Mouse (Mus musculus) spleen, adult 18-20 months (tissue): Measurements from ENCODE around the gene Cfap52.

Source experiments
- DNase-seq, 2 experiments: peaks; one replicate each; pipeline ENCODE4 v3.0.0; 2022; ENCODE audit warnings: mixed read lengths in 2 of 2

Cfap52 gene

DNA sequence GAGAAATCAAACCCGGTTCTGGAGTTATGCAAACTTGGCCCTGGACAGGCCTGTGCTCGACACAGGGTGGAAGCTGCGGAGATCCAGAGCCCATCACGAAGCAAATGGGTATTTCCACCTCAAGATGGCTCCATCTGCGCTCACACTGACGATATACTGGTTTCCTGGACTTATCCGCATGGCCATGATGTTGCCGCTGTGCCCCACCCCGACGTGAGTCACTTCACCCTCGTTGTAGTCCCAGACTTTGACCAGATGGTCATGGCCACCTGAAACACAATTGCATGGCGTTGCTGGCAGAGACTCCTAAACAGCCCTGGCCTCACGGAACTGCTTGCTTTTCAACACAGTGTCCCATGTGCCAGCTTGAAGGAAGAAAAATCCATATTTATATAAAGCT, 40.5 kb downstream of the Cfap52 start:
- DNase-seq: no peak

DNA sequence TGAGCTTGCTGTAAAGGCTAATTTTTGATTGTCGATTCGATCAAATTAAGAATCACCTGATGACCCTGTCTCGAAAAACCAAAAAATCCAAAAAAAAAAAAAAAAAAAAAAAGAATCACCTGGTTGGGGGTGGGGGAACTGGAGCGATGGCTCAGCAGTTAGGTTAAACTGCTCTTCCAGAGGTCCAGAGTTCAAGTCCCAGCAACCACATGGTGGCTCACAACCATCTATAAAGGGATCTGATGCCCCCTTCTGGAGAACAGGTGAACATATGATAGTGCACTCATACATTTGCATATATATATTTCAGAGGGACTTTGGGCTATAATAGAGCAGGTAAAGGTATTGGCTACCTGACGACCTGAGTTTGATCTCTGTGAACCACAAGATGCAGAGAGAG, 41.7 kb downstream of the Cfap52 start:
- DNase-seq: no peak

DNA sequence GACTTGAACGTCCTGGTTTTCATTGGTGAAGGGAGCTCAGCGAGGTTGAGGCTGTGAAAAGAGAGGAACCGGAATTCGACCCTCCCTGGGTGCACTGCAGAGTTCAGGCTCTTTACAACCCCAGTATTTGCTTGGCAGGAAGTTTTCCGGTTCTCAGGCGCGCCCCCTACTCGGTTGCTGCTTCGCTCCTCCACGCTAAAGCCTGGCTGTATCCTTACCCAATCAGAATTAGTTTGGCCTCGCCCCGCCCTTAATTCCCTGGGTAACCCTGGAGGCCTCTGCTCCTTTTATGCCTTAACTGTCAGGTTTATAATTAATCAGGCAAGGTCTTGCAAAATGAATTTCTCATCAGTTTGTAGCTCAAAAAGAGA, 42.7 kb downstream of the Cfap52 start:
- DNase-seq: peak; percentile 8 to 45

DNA sequence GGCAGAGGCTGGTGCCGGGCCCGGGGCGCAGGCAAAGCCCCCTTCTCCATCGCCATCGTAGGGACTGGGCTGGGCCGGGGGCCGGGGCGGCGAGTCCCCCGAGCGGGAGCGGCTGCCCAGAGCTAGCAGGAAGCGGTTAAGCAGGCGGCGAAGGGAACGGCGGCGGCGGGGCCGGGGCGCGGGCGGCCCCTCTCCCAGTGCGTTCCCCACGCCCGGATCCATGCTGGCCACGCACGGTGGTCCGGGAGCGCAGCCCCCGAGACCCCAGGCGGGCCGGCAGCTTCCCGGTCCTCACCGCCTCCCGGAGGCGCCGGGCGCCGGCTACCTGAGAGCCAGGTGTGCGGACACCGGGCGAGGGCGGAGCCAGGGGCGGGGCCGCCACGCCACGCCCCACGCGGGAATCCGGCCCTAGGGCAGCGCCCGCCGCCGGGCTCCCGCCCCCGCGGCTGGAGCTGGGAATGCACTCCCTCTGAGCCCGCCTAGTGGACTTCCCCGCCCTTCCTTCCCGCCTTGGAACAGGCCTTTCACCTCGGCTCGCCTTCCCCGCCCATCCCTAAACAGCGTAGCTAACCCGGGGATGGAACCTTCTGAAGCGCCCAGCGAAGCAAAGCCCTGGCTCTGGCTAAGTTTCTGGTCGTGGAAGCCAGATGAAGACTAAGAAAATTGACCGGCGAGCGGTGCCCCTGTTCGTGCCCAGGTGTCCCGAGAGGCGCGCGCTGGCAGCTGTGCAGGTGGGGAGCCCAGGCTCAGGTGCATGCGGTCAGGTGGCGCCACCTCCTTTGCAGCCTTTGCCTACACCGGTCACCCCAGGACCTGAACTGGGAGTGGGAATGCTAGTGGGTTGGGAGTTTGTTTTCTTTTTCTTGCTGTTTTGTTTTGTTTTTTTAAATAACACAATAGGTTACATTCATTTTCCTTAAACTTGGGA, 43.4 kb downstream of the Cfap52 start, which contains the start of gene Usp43:
Gene Usp43, minus strand, starts transcription at position 327 of the 928 bp plus-strand sequence.
- DNase-seq: no peak

DNA sequence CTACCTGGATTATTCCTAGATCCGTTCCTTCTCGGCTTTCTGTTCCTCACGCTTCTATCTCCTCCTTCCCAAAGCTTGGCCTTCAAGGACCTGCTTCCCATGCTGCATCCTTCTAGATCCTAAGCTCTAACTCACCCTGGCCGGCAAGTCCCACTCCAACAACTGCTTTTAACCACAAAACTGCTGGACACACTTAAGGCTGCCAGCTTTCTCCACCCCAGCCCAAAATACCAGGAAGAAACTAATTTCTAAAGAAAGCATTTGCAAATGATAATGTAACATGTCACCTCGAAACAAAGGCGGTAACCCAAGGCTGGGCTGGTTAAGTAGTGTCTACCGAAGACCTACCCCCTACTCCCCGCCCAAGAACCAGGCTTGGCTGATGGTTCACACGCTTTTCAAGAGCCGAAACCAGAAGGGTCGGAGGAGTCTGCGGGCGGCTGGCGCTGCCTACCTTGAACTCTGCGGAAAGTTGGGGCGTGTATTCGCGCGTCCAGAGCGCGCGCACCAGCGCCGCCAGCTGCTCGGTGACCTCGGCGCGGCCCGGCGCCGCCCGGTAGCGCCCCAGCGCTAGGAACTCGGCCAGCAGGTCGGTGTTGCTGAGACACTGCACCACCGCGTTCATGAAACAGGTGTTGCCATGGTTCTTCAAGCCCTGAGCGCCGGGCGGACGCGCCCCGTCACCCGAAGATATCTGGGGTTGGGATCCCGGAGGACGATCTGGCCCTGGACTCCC, 44.2 kb downstream of the Cfap52 start:
- peak in 1 of 2 experiments; percentile 9 for DNase-seq

DNA sequence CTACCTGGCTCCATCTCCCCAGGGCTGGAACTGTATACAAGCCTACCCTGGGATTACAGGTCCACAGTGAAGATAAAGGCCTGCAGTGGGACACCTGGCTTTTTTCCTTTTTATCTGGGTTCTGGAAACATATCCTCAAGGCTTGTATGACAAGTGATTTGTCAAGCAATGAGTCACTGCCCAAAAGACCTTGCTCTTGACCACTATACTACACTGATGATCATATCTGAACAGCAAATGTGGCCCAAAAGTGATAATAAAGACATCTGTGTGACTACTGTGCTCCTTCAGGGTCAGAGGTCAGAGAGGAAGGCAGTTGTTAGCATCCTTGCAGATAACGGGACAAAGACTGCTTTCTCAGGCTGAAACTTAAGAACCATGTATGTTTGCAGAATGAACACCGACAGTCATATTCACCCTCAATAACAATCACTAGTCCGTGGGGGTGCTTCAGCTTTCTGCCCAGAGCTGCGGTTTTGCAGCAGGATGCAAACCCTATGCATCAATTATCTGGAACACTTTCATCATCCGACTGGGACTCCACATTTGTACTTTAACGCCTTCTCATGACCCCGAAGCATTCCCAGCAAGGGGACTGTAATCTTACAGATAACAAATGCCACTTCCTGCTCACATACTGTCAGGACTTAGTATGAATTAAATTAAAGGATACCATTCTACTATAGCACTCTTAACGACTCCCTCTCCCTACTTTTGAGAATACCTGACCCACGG, 45.1 kb downstream of the Cfap52 start:
- DNase-seq: no peak

DNA sequence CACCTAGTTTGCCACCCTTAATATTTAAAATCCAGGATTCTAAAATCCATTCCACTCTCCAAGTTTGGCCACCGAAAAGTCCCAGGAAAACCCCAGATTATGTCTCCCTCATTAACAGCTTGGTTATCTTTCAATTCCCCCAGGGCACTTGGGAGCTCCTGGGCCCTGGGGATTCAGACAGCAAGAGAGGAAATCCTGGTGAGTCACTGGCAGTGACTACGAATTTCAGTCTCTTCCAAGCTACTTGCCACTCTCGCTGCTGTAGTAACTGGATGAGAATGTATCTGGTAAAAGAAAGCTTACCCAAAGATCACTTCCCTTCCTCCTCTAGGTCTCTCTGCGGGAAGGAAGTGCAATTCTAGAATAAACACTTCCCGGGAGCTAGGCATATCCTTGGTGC, 45.9 kb downstream of the Cfap52 start:
- no peak for DNase-seq

DNA sequence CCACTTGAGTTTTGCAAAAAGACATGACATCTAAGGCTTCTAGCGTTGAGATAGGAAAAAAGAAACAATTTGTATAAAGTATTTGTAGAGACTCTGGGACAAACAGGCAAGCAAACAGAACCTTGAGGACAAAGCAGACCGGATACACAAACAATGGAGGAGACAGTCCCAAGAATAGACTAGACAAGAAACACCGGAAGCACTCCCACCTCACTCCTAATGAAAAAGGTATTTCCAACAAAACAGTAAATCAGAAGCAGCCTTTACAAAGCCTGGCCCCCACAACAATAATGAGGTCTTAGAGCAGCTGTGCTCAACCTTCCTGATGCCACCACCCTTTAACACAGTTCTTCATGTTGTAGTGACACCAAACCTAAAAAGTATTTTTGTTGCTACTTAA, 48.3 kb downstream of the Cfap52 start:
- DNase-seq: no peak

DNA sequence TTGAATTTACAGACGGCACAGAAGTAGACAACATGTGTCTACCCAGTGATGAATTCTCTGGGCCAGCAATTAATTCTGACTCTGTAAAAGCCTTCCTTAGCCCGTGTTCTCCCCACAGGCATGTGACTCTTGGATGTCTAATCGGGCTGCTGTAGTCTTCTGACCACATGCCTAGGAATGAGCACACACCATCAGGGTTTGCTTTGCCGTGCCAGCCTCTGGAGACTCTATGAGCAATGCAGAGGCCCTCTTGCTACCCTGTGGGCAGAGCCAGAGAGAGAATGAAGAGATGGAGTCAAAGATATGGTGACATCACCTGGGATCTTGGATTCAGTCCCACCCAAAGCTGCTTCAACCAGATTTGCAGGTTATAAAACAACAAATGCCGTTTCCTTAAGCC, 54.4 kb downstream of the Cfap52 start:
- no peak for DNase-seq

DNA sequence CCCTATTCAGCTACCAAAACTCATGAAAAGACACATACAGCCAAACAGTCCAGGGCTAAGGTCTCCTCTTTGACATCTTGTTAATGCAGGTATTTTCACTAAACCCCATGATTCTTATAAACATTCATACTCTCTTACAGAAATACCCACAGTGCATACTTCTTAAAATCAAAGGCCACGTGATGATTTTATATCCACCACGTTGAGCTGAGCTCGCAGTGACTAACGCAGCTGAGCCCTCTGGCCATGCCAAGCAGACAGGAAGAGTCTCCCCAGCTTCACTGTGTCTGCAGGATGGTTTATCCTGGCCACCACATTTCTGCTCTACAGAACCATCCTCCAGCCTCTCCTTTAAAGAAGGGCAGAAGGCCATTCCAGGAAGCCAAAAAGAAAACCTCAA, 61.7 kb downstream of the Cfap52 start:
- no peak for DNase-seq

DNA sequence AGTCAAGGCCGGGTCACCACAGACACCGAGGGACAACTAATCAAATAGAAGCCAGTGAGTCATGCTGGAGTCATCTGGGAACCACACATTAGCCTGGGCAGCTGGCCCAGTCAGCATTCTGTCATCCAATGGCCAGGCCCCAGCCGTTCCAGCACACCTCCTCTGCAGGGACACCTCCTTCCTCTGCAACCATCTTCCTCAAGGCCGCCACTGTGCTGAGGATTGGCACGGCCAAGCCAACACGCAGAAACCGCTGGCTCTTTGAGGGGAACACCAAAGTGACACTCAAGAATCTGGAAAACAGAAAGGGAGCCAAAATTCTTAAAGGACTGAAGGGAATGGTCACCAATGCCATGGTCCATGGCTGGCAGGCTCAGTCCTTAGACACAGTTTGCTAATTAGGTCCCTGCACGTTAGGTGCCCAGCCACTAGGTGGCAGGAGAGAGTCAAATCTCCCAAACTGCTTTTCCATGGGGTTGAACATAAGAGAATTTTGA, 68.3 kb downstream of the Cfap52 start:
- peak; percentile 9 to 56 for DNase-seq

DNA sequence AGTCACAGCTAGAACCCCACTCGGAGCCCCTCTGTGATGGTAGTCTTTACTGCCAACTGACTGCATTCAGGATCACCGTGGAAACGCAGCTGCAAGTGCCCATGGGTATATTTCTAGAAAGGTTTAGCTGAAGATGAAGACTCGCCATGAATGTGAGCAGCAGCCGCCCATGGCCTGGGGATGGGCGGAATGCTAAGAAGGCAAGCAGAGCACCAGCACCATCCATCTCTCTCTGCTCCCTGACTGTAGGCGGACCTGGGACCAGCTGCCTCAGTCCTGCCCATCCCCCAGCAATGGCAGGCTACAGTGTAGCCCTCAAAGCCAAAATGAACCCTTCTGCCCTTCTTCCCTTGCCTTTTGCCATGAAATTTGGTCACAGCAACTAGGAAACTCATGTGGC, 69.8 kb downstream of the Cfap52 start:
- no peak for DNase-seq

DNA sequence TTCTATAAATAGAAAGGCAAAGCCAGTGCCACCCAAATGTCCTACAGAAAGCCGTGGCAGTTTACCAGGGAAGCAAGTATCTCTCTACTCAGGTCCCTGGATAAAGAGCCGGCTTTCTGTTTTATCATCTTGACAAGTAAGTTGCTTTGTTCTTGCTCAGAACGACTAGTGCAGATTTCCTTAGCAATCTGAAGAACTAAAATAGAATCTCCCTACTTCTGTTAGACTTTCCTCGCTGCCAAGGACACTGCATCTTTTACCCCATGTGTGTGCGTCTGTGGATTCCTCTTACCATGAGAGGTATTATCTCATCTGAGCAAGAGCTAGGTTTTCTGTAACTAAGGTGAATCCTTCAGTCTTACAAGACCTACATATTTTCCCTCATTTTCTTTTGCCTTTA, 76.9 kb downstream of the Cfap52 start:
- DNase-seq: no peak

DNA sequence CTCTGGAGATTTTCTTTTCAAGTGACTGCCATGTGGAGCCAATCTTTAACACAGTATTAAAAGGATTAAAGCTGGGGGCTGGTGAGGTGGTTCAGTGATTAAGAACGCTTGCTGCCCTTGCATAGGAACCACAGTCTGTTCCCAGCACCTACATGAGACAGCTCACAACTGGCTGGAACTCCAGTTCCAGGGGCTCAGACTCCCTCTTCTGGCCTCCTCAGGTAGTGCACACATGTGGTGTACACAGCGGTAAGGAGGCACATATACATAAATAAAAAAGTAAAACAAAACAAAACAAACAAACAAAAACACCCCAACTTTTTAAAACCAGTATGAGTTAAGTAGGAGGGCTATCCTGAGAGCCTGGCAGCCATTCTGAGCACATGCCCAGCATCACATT, 79.5 kb downstream of the Cfap52 start:
- no peak for DNase-seq
